Mouse (Mus musculus): ENCODE results near the gene Gcnt7. TPM values are rescaled to one million over a fixed set of nuclear protein-coding genes. Genes with fewer than 3 reads are reported as not detected.

The Gcnt7 gene
- polyA plus RNA-seq, 1 experiment from 2014 or later: 1.2 TPM

DNA sequence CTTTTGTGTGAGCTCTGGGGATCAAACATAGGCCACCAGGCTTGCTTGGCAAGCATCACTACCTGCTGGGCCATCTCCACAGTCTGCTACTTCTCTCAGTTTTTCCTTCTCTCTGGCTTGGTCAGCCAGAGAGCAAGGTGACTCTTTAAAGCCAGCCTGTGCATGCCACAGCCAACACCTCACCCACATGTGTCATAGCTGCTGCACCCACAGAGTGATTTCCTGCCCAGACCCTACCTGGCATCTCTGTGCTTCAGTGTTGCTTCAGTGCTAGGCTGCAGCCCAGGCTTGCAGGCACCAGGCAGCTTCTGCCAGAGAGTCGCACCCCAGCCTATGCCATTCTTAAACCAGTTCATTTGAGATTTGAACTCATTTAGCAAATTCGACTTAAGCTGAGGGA, 50.9 kb downstream of the Gcnt7 start:
- Histone ChIP-seq H3K27ac (ENCODE audit: low read depth) (no peak overlapping the region), H3K4me1 (ENCODE audit: insufficient read depth) (peaks cover 8% of the 10 kb centered on the region; the same call in 1 of the 2 replicates), H3K9ac (no peak overlapping the region), H3K9me3 (ENCODE audit: low read depth, low read length) (no peaks in the 10 kb centered on the region), H3K36me3 (ENCODE audit: insufficient read depth) (no peaks in the 10 kb centered on the region), H3K4me3 (ENCODE audit: low read depth, low read length) (no peak overlapping the region), H3K4me2 (no peak overlapping the region), H3K27me3 (ENCODE audit: insufficient read depth, low read length) (no peaks in the 10 kb centered on the region)
- DNase-seq (no peak), ATAC-seq (ENCODE audit: insufficient read depth) (no peak)
- no peak for TF ChIP-seq CTCF (IDR thresholded peaks at IDR 0.05; ENCODE audit: low read depth)
- WGBS: 72% methylated on average over 2 of the region's 2 CpGs

DNA sequence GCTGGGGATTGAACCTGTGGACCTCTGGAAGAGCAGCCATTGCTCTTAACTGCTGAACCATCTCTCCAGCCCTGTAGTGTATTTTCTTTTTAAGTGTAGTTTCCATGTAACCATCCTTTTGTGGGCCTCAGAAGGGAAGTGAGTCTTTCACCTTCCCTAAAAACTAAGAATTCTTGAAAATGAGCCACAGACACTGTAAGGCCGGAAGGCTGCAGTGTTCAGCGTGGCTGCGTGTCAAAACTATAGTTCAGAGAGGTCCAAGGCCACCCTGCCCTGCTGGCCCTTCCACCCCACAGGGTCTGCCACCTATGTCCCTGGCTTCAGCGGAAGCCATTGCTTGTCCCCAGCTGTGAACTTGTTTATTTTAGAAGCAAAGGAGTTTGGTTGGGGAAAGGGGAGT, 52.2 kb downstream of the Gcnt7 start:
- no peaks in the 10 kb centered on the region for H3K9me3 ChIP-seq (ENCODE audit: low read depth, low read length)
- no peaks in the 10 kb centered on the region for H3K27me3 ChIP-seq (ENCODE audit: insufficient read depth, low read length)
- no peak overlapping the region for H3K4me3 ChIP-seq (ENCODE audit: low read depth, low read length)
- peaks cover 5% of the 10 kb centered on the region; the same call in 1 of the 2 replicates for H3K4me1 ChIP-seq (ENCODE audit: insufficient read depth)
- H3K9ac ChIP-seq: no peak overlapping the region
- no peak overlapping the region for H3K4me2 ChIP-seq
- DNase-seq (peak; percentile 16), ATAC-seq (ENCODE audit: insufficient read depth) (no peak)
- TF ChIP-seq CTCF (IDR thresholded peaks at IDR 0.05; ENCODE audit: low read depth): no peak
- H3K36me3 ChIP-seq (ENCODE audit: insufficient read depth): no peaks in the 10 kb centered on the region
- no peak overlapping the region for H3K27ac ChIP-seq (ENCODE audit: low read depth)
- WGBS: 56% methylated on average over 4 of the region's 4 CpGs

DNA sequence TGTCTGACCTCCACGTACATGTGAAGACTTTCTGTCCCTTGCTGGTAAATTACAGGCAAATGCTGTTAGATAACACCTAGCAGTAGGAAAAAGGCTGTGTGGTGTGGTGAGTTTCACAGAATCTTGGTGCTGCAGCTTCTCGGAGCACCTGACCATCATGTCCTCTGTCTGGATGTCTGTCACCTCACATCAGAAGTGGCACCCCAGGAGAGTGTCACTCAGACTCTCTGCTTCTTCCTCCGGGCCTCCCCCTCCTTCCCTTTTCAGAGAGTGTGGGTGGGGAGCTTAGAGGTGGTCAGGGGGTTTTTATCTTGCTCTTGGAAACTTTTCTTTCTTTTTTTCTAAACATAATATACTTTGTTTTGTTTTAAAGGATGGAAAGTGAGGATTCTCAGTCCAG, 53.4 kb downstream of the Gcnt7 start:
- Histone ChIP-seq H3K4me2 (no peak overlapping the region), H3K36me3 (ENCODE audit: insufficient read depth) (no peaks in the 10 kb centered on the region), H3K9me3 (ENCODE audit: low read depth, low read length) (no peaks in the 10 kb centered on the region), H3K9ac (no peak overlapping the region), H3K27ac (ENCODE audit: low read depth) (no peak overlapping the region), H3K27me3 (ENCODE audit: insufficient read depth, low read length) (no peaks in the 10 kb centered on the region), H3K4me3 (ENCODE audit: low read depth, low read length) (no peak overlapping the region), H3K4me1 (ENCODE audit: insufficient read depth) (0 out of 2 replicates have a peak, but pooled peaks cover 3% of the 10 kb centered on the region)
- TF ChIP-seq CTCF (IDR thresholded peaks at IDR 0.05; ENCODE audit: low read depth): no peak
- no peak for ATAC-seq (ENCODE audit: insufficient read depth)
- 55% methylated on average over 3 of the region's 3 CpGs for WGBS
- DNase-seq: no peak

DNA sequence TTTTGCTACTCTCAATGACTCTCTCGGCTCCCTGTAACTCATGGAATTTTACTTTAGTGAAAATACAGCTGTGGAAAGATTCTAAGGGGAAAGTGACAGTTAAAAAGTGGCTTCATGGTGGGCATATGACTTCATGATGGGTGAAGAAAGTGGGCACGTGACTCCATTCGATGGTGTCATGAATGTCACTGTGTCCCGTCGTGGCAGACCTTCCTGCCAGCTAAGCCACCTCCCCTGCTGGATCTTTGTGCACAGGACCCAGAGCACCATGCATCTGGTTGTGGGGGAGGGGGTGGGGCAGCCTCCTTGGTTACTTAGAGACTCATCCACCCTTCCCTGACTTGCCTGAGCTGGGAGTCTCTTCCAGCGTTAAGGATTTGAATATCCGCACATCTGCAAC, 54.2 kb downstream of the Gcnt7 start:
- ATAC-seq (ENCODE audit: insufficient read depth): no peak
- H3K27me3 ChIP-seq (ENCODE audit: insufficient read depth, low read length): no peaks in the 10 kb centered on the region
- no peaks in the 10 kb centered on the region for H3K9me3 ChIP-seq (ENCODE audit: low read depth, low read length)
- 52% methylated on average over 7 of the region's 7 CpGs for WGBS
- H3K9ac ChIP-seq: no peak overlapping the region
- H3K4me2 ChIP-seq: no peak overlapping the region
- no peak for DNase-seq
- TF ChIP-seq CTCF (IDR thresholded peaks at IDR 0.05; ENCODE audit: low read depth): no peak
- 0 out of 2 replicates have a peak, but pooled peaks cover 3% of the 10 kb centered on the region for H3K4me1 ChIP-seq (ENCODE audit: insufficient read depth)
- no peaks in the 10 kb centered on the region for H3K36me3 ChIP-seq (ENCODE audit: insufficient read depth)
- H3K4me3 ChIP-seq (ENCODE audit: low read depth, low read length): no peak overlapping the region
- H3K27ac ChIP-seq (ENCODE audit: low read depth): no peak overlapping the region

DNA sequence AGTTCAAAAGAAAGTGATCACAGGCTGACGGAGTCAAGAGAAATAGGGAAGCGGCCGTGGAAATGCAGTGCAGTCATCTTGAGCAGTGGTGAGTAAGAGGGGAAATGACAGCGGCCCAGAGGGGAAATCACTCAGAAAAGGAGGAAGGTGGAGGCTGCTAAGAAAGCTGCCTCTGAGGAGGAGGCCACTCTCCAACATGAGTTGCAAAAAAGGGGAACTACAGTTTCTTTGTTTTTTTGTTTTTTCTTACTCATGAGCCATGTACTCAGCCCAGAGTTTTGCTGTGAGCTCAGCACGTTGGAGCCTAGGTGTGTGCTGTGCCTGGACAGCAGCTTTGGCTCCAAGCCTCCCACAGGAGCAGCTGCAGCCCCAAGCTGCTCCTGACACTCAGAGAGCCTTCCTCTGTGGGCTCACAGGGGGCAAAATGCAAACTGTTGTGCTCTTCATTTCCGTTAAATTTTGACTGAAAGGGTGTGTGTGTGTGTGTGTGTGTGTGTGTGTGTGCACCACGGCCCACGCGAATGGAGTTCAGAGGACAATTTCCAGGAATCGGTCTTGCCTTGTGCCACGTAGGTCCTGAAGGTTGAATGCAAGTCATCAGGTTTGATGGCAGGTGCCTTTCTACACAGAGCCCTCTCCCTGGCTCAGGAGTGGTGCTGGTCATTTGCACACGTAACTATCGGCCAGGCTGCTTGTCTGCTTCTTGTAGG, 57.1 kb downstream of the Gcnt7 start:
- Histone ChIP-seq H3K27ac (ENCODE audit: low read depth) (no peak overlapping the region), H3K9me3 (ENCODE audit: low read depth, low read length) (no peaks in the 10 kb centered on the region), H3K27me3 (ENCODE audit: insufficient read depth, low read length) (no peaks in the 10 kb centered on the region), H3K9ac (no peak overlapping the region), H3K4me1 (ENCODE audit: insufficient read depth) (no peaks in the 10 kb centered on the region), H3K36me3 (ENCODE audit: insufficient read depth) (no peaks in the 10 kb centered on the region), H3K4me2 (no peak overlapping the region), H3K4me3 (ENCODE audit: low read depth, low read length) (no peak overlapping the region)
- TF ChIP-seq CTCF (IDR thresholded peaks at IDR 0.05; ENCODE audit: low read depth): no peak
- 55% methylated on average over 13 of the region's 13 CpGs for WGBS
- ATAC-seq (ENCODE audit: insufficient read depth) (no peak), DNase-seq (peak; percentile 44)

Other genes with a start within 250 kb of the Gcnt7 start
- gene Mc3r, start 210.1 kb downstream of the Gcnt7 start, polyA plus RNA-seq (2014; fragmentation: Nextera tagmentation; extraction: Ambion mirVana): not detected in 2 replicates
- 29.9 and 31.0 TPM in 2 replicates for gene Fam210b, start 113.0 kb downstream of the Gcnt7 start, polyA plus RNA-seq (2014; fragmentation: Nextera tagmentation; extraction: Ambion mirVana)
- gene Aurka, start 88.1 kb downstream of the Gcnt7 start, polyA plus RNA-seq (2014; fragmentation: Nextera tagmentation; extraction: Ambion mirVana): 161 and 165 TPM in 2 replicates
- gene Cstf1, start 87.9 kb downstream of the Gcnt7 start, polyA plus RNA-seq (2014; fragmentation: Nextera tagmentation; extraction: Ambion mirVana): 50.2 and 53.9 TPM in 2 replicates
- 2.6 and 2.7 TPM in 2 replicates for gene Cass4, start 64.8 kb downstream of the Gcnt7 start, polyA plus RNA-seq (2014; fragmentation: Nextera tagmentation; extraction: Ambion mirVana)
- 69.7 and 73.6 TPM in 2 replicates for gene Rtf2, start 18.0 kb downstream of the Gcnt7 start, polyA plus RNA-seq (2014; fragmentation: Nextera tagmentation; extraction: Ambion mirVana)
- 0.28 TPM in 1 of 2 replicates, not detected in the other for gene Fam209, start 13.9 kb upstream of the Gcnt7 start, polyA plus RNA-seq (2014; fragmentation: Nextera tagmentation; extraction: Ambion mirVana)
- gene Tfap2c, start 91.0 kb upstream of the Gcnt7 start, polyA plus RNA-seq (2014; fragmentation: Nextera tagmentation; extraction: Ambion mirVana): 0.14 and 0.15 TPM in 2 replicates